Mouse (Mus musculus): Measurements from ENCODE around the gene Celsr1. TPM values are rescaled to one million over a fixed set of nuclear protein-coding genes. Genes with fewer than 3 reads are reported as not detected.

Gene Celsr1
- total and polyA plus RNA-seq, 2 experiments from 2014 or later = 0.97 to 17.4 TPM

DNA sequence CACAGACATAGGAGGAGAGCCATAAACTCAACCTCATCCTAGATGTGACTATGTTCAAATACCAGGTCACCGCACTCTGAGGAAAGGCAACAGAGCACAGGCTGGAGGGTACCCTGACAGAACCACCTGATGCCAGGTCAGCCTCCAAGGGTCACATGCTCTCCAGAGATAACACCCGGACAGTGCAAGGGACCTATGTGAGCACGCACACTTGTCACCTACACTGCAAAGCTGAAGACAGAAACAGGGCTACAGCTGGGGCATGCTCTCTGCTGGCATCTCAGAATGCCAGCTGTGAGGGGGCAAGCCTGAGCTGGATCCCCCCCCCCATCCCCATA is 124.1 kb downstream of the Celsr1 start:
- no peaks in the 10 kb centered on the region for H3K9me3 ChIP-seq (replicated peaks; ENCODE audit: control insufficient read depth, low read length)
- 39% methylated on average over 3 of the region's 3 CpGs for WGBS
- H3K27ac ChIP-seq (ENCODE audit: low read depth) = no peak overlapping the region
- ATAC-seq (ENCODE audit: insufficient read depth, low read depth) = peak; percentile 43; the same call in 1 of the 2 replicates
- no peak overlapping the region for H3K4me3 ChIP-seq (ENCODE audit: low read depth, low read length)
- no peaks in the 10 kb centered on the region for H3K36me3 ChIP-seq (replicated peaks; ENCODE audit: control insufficient read depth, insufficient read depth, low read length)
- H3K27me3 ChIP-seq (ENCODE audit: control insufficient read depth, insufficient read depth, low read length) = no peaks in the 10 kb centered on the region
- H3K4me2 ChIP-seq (ENCODE audit: low read depth, low read length) = no peak overlapping the region
- no peak overlapping the region for H3K9ac ChIP-seq (replicated peaks; ENCODE audit: low read depth, low read length)
- peaks cover 13% of the 10 kb centered on the region; the same call in 1 of the 2 replicates for H3K4me1 ChIP-seq (ENCODE audit: control insufficient read depth, insufficient read depth)
- no peak for DNase-seq (ENCODE audit: low spot score)
- TF ChIP-seq EP300 (IDR thresholded peaks at IDR 0.05; ENCODE audit: low read depth) = no peak
- TF ChIP-seq CTCF (IDR thresholded peaks at IDR 0.05; ENCODE audit: low read depth) = no peak

- 83% methylated on average over 7 of the region's 7 CpGs for WGBS
- Histone ChIP-seq H3K4me1 (ENCODE audit: control insufficient read depth, insufficient read depth) (peaks cover 13% of the 10 kb centered on the region; the same call in 1 of the 2 replicates), H3K4me2 (ENCODE audit: low read depth, low read length) (no peak overlapping the region), H3K27me3 (ENCODE audit: control insufficient read depth, insufficient read depth, low read length) (no peaks in the 10 kb centered on the region), H3K36me3 (replicated peaks; ENCODE audit: control insufficient read depth, insufficient read depth, low read length) (no peaks in the 10 kb centered on the region), H3K27ac (ENCODE audit: low read depth) (no peak overlapping the region), H3K9ac (replicated peaks; ENCODE audit: low read depth, low read length) (no peak overlapping the region), H3K4me3 (ENCODE audit: low read depth, low read length) (no peak overlapping the region), H3K9me3 (replicated peaks; ENCODE audit: control insufficient read depth, low read length) (no peaks in the 10 kb centered on the region)
- no peak for ATAC-seq (ENCODE audit: insufficient read depth, low read depth)
- no peak for TF ChIP-seq EP300 (IDR thresholded peaks at IDR 0.05; ENCODE audit: low read depth)
- TF ChIP-seq CTCF (IDR thresholded peaks at IDR 0.05; ENCODE audit: low read depth) = no peak
- DNase-seq (ENCODE audit: low spot score) = no peak
These were observed 124.7 kb downstream of the Celsr1 start for GRCm38 (mm10) chr15:85908660-85909491.

GRCm38 (mm10) chr15:85903826-85904225 is 129.8 kb downstream of the Celsr1 start:
- TF ChIP-seq CTCF (IDR thresholded peaks at IDR 0.05; ENCODE audit: low read depth) (peak; percentile 77), EP300 (IDR thresholded peaks at IDR 0.05; ENCODE audit: low read depth) (no peak)
- Histone ChIP-seq H3K27ac (ENCODE audit: low read depth) (no peak overlapping the region), H3K4me2 (ENCODE audit: low read depth, low read length) (no peak overlapping the region), H3K9me3 (replicated peaks; ENCODE audit: control insufficient read depth, low read length) (no peaks in the 10 kb centered on the region), H3K27me3 (ENCODE audit: control insufficient read depth, insufficient read depth, low read length) (no peaks in the 10 kb centered on the region), H3K9ac (replicated peaks; ENCODE audit: low read depth, low read length) (no peak overlapping the region), H3K4me1 (ENCODE audit: control insufficient read depth, insufficient read depth) (no peaks in the 10 kb centered on the region), H3K36me3 (replicated peaks; ENCODE audit: control insufficient read depth, insufficient read depth, low read length) (peaks cover 7% of the 10 kb centered on the region; the same call in 1 of the 2 replicates), H3K4me3 (ENCODE audit: low read depth, low read length) (no peak overlapping the region)
- ATAC-seq (ENCODE audit: insufficient read depth, low read depth) (no peak), DNase-seq (ENCODE audit: low spot score) (no peak)
- 60% methylated on average over 8 of the region's 8 CpGs for WGBS

- TF ChIP-seq CTCF (IDR thresholded peaks at IDR 0.05; ENCODE audit: low read depth) = no peak
- no peak for TF ChIP-seq EP300 (IDR thresholded peaks at IDR 0.05; ENCODE audit: low read depth)
- DNase-seq (ENCODE audit: low spot score) (no peak), ATAC-seq (ENCODE audit: insufficient read depth, low read depth) (no peak)
- Histone ChIP-seq H3K4me3 (ENCODE audit: low read depth, low read length) (no peak overlapping the region), H3K9ac (replicated peaks; ENCODE audit: low read depth, low read length) (no peak overlapping the region), H3K9me3 (replicated peaks; ENCODE audit: control insufficient read depth, low read length) (no peaks in the 10 kb centered on the region), H3K4me1 (ENCODE audit: control insufficient read depth, insufficient read depth) (no peaks in the 10 kb centered on the region), H3K4me2 (ENCODE audit: low read depth, low read length) (no peak overlapping the region), H3K27ac (ENCODE audit: low read depth) (no peak overlapping the region), H3K27me3 (ENCODE audit: control insufficient read depth, insufficient read depth, low read length) (no peaks in the 10 kb centered on the region), H3K36me3 (replicated peaks; ENCODE audit: control insufficient read depth, insufficient read depth, low read length) (peaks cover 21% of the 10 kb centered on the region)
- WGBS = 68% methylated on average over 10 of the region's 10 CpGs
These were observed 131.1 kb downstream of the Celsr1 start for GRCm38 (mm10) chr15:85902505-85902904.

DNA sequence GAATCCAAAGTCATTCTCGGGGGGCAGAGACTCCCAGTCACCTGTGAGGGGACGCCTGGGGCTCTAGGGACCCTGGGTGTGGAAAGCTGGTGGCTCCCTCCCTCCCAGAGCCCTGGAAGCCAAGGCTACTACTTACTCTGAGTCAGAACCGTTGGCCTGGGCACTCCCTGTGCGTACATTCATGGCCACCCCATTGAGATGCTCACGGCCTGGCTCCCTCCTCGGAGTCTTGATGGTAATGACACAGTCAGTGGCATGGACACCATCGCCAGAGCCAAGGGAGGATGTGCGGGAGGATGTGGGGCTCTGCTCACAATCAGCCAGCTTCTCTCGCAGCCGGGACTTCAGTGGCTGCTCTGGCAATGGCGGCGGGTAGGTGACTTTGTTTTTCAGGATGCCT is 132.8 kb downstream of the Celsr1 start:
- Histone ChIP-seq H3K4me3 (ENCODE audit: low read depth, low read length) (no peak overlapping the region), H3K27ac (ENCODE audit: low read depth) (no peak overlapping the region), H3K4me2 (ENCODE audit: low read depth, low read length) (no peak overlapping the region), H3K36me3 (replicated peaks; ENCODE audit: control insufficient read depth, insufficient read depth, low read length) (peaks cover 31% of the 10 kb centered on the region), H3K9ac (replicated peaks; ENCODE audit: low read depth, low read length) (no peak overlapping the region), H3K4me1 (ENCODE audit: control insufficient read depth, insufficient read depth) (no peaks in the 10 kb centered on the region), H3K27me3 (ENCODE audit: control insufficient read depth, insufficient read depth, low read length) (no peaks in the 10 kb centered on the region), H3K9me3 (replicated peaks; ENCODE audit: control insufficient read depth, low read length) (no peaks in the 10 kb centered on the region)
- DNase-seq (ENCODE audit: low spot score) (no peak), ATAC-seq (ENCODE audit: insufficient read depth, low read depth) (no peak)
- 71% methylated on average over 12 of the region's 12 CpGs for WGBS
- TF ChIP-seq CTCF (IDR thresholded peaks at IDR 0.05; ENCODE audit: low read depth) (no peak), EP300 (IDR thresholded peaks at IDR 0.05; ENCODE audit: low read depth) (no peak)

GRCm38 (mm10) chr15:85900318-85900717 is 133.3 kb downstream of the Celsr1 start:
- Histone ChIP-seq H3K4me3 (ENCODE audit: low read depth, low read length) (no peak overlapping the region), H3K4me1 (ENCODE audit: control insufficient read depth, insufficient read depth) (no peaks in the 10 kb centered on the region), H3K27ac (ENCODE audit: low read depth) (no peak overlapping the region), H3K36me3 (replicated peaks; ENCODE audit: control insufficient read depth, insufficient read depth, low read length) (peaks cover 36% of the 10 kb centered on the region), H3K9ac (replicated peaks; ENCODE audit: low read depth, low read length) (no peak overlapping the region), H3K9me3 (replicated peaks; ENCODE audit: control insufficient read depth, low read length) (no peaks in the 10 kb centered on the region), H3K27me3 (ENCODE audit: control insufficient read depth, insufficient read depth, low read length) (no peaks in the 10 kb centered on the region), H3K4me2 (ENCODE audit: low read depth, low read length) (no peak overlapping the region)
- TF ChIP-seq EP300 (IDR thresholded peaks at IDR 0.05; ENCODE audit: low read depth) (no peak), CTCF (IDR thresholded peaks at IDR 0.05; ENCODE audit: low read depth) (no peak)
- 81% methylated on average over 8 of the region's 8 CpGs for WGBS
- no peak for ATAC-seq (ENCODE audit: insufficient read depth, low read depth)
- DNase-seq (ENCODE audit: low spot score) = no peak

All from heart, postnatal 0 days (tissue).